Mouse (Mus musculus) CH12.LX (cell line): Measurements from ENCODE around the gene Mff. TPM values are rescaled to one million over a fixed set of nuclear protein-coding genes. Genes with fewer than 3 reads are reported as not detected.

Experiments
- DNase-seq: peaks from one replicate; pipeline ENCODE4 v3.0.0-alpha.2; 2013; ENCODE audit errors: extremely low read depth
- H3K27ac ChIP-seq: 2 replicates; pipeline ENCODE4 v1.5.1; 2012; ENCODE audit warnings: low read depth, mild to moderate bottlenecking, control low read depth, moderate library complexity; ENCODE audit not compliant: insufficient read depth
- H3K27me3 ChIP-seq: replicated peaks from 2 replicates; pipeline ENCODE3; 2012; ENCODE audit warnings: inconsistent platforms
- H3K36me3 ChIP-seq, 2 experiments: replicated peaks in 1 of 2; 2 replicates each; pipeline versions ENCODE3 to v1.6.1; 2012; ENCODE audit warnings: inconsistent platforms in 1 of 2, low read length in 1 of 2, mild to moderate bottlenecking in 1 of 2, mixed read lengths in 1 of 2, moderate library complexity in 1 of 2; ENCODE audit not compliant: control insufficient read depth in 1 of 2, insufficient read depth in 1 of 2
- H3K4me1 ChIP-seq, 2 experiments: 2 replicates each; pipeline ENCODE4 v1.6.1; 2012; ENCODE audit warnings: inconsistent platforms in 1 of 2, moderate library complexity in 1 of 2; ENCODE audit not compliant: insufficient read depth in 2 of 2, control insufficient read depth in 1 of 2
- H3K4me2 ChIP-seq: 2 replicates; pipeline ENCODE4 v1.6.1; 2012; ENCODE audit warnings: low read depth, mild to moderate bottlenecking, control low read depth; ENCODE audit not compliant: poor library complexity, insufficient read depth, severe bottlenecking
- H3K4me3 ChIP-seq, 3 experiments: fragments of 150-350 bp in 1 of 3; sonication (generic) in 1 of 3; replicated peaks in 1 of 3; 2 replicates each; pipeline versions ENCODE3 to v1.5.1; 2011 to 2012; ENCODE audit warnings: low read depth in 2 of 3, low read length in 2 of 3, mild to moderate bottlenecking in 2 of 3, moderate library complexity in 2 of 3, control low read depth in 1 of 3, improper control_type of control experiment in 1 of 3, inconsistent platforms in 1 of 3, mixed read lengths in 1 of 3; ENCODE audit not compliant: poor library complexity in 1 of 3
- H3K79me2 ChIP-seq: replicated peaks from 2 replicates; pipeline ENCODE4 v1.6.1; 2012; ENCODE audit warnings: mild to moderate bottlenecking, moderate library complexity; ENCODE audit not compliant: control insufficient read depth, poor library complexity, insufficient read depth, severe bottlenecking; ENCODE audit errors: extremely low read depth
- H3K9ac ChIP-seq: 2 replicates; pipeline ENCODE4 v1.6.1; 2012; ENCODE audit warnings: low read depth, mild to moderate bottlenecking, control low read depth, moderate library complexity; ENCODE audit not compliant: insufficient read depth
- H3K9me3 ChIP-seq: replicated peaks from 2 replicates; pipeline ENCODE3; 2012; ENCODE audit warnings: low read length, inconsistent platforms, mixed read lengths
- BHLHE40 ChIP-seq: IDR thresholded peaks from 2 replicates; pipeline ENCODE4 v1.6.1; 2011; ENCODE audit warnings: mild to moderate bottlenecking, low read depth, low read length, improper control_type of control experiment
- ELF1 ChIP-seq: IDR thresholded peaks from 2 replicates; pipeline ENCODE4 v1.6.1; 2014; ENCODE audit warnings: low read depth, mild to moderate bottlenecking, inconsistent platforms, low read length, improper control_type of control experiment
- ETS1 ChIP-seq: conservative IDR thresholded peaks from 2 replicates; pipeline ENCODE4 v1.6.1; 2012; ENCODE audit warnings: low read depth, mild to moderate bottlenecking, inconsistent platforms, low read length, improper control_type of control experiment, moderate library complexity
- GABPA ChIP-seq: IDR thresholded peaks from 2 replicates; pipeline ENCODE4 v1.6.1; 2012; ENCODE audit warnings: low read depth, low read length, improper control_type of control experiment, inconsistent platforms; ENCODE audit not compliant: insufficient replicate concordance
- IRF4 ChIP-seq: IDR thresholded peaks from 2 replicates; pipeline ENCODE4 v1.6.1; 2014; ENCODE audit warnings: low read depth, mild to moderate bottlenecking, inconsistent platforms, low read length, improper control_type of control experiment
- KAT2A ChIP-seq: IDR thresholded peaks from 2 replicates; pipeline ENCODE4 v1.6.1; 2012; ENCODE audit warnings: low read length, improper control_type of control experiment, inconsistent platforms; ENCODE audit not compliant: insufficient replicate concordance
- MAX ChIP-seq: IDR thresholded peaks from 2 replicates; pipeline ENCODE4 v1.6.1; 2011; ENCODE audit warnings: low read length, improper control_type of control experiment
- MYC ChIP-seq: IDR thresholded peaks from 2 replicates; pipeline ENCODE4 v1.6.1; 2011; ENCODE audit warnings: low read depth, mild to moderate bottlenecking, improper control_type of control experiment, low read length
- NELFE ChIP-seq: IDR thresholded peaks from 2 replicates; pipeline ENCODE4 v1.6.1; 2011; ENCODE audit warnings: low read depth, low read length, improper control_type of control experiment
- NRF1 ChIP-seq: IDR thresholded peaks from 2 replicates; pipeline ENCODE4 v1.6.1; 2014; ENCODE audit warnings: low read depth, mild to moderate bottlenecking, inconsistent platforms, low read length, improper control_type of control experiment, moderate library complexity
- POLR2AphosphoS2 ChIP-seq: IDR thresholded peaks from 2 replicates; pipeline ENCODE4 v1.6.1; 2011; ENCODE audit warnings: low read depth, low read length, improper control_type of control experiment
- RAD21 ChIP-seq: IDR thresholded peaks from 2 replicates; pipeline ENCODE4 v1.6.1; 2011; ENCODE audit warnings: low read depth, mild to moderate bottlenecking, low read length, improper control_type of control experiment, moderate library complexity
- SIN3A ChIP-seq: IDR thresholded peaks from 2 replicates; pipeline ENCODE4 v1.6.1; 2012; ENCODE audit warnings: low read length, improper control_type of control experiment, inconsistent platforms
- SMC3 ChIP-seq: IDR thresholded peaks from 2 replicates; pipeline ENCODE4 v1.6.1; 2011; ENCODE audit warnings: low read depth, low read length, improper control_type of control experiment
- TCF12 ChIP-seq: IDR thresholded peaks from 2 replicates; pipeline ENCODE4 v1.6.1; 2014; ENCODE audit warnings: low read depth, mild to moderate bottlenecking, inconsistent platforms, low read length, improper control_type of control experiment
- UBTF ChIP-seq: IDR thresholded peaks from 2 replicates; pipeline ENCODE4 v1.6.1; 2012; ENCODE audit warnings: low read depth, mild to moderate bottlenecking, inconsistent platforms, low read length, improper control_type of control experiment, moderate library complexity
- ZC3H11A ChIP-seq: IDR thresholded peaks from 2 replicates; pipeline ENCODE4 v1.6.1; 2012; ENCODE audit warnings: low read depth, mild to moderate bottlenecking, inconsistent platforms, low read length, improper control_type of control experiment
- ZKSCAN1 ChIP-seq: IDR thresholded peaks from 2 replicates; pipeline ENCODE4 v1.6.1; 2012; ENCODE audit warnings: low read depth, inconsistent platforms, low read length, improper control_type of control experiment, borderline replicate concordance
- ZMIZ1 ChIP-seq: IDR thresholded peaks from 2 replicates; pipeline ENCODE4 v1.6.1; 2012; ENCODE audit warnings: low read depth, mild to moderate bottlenecking, inconsistent platforms, low read length, improper control_type of control experiment
- ZNF384 ChIP-seq: IDR thresholded peaks from 2 replicates; pipeline ENCODE4 v1.6.1; 2012; ENCODE audit warnings: low read depth, low read length, improper control_type of control experiment, inconsistent platforms
- dilution Hi-C: fragments of 300-500 bp; cut with MboI; formaldehyde crosslinking; loops from 2 replicates; pipeline ENCODE4 v1.14.3; 2020; ENCODE audit warnings: low sequenced_read_pairs; ENCODE audit not compliant: extremely low pct_unique_long_range_greater_than_20kb, extremely low pct_ligation_motif_present
- in situ Hi-C: fragments of 300-500 bp; cut with MboI; formaldehyde crosslinking; loops from 3 replicates; pipeline ENCODE4 v1.14.3; 2019; ENCODE audit warnings: low sequenced_read_pairs, low pct_ligation_motif_present, low pct_unique_long_range_greater_than_20kb, mixed read lengths
- polyA plus RNA-seq: library from polyadenylated mRNA; unstranded; fragments of >175 nt; gene quantifications from 2 replicates; pipeline ENCODE4 v1.2.1, GENCODE M21; 2012; ENCODE audit warnings: low read depth; ENCODE audit not compliant: insufficient read length
- total RNA-seq, 2 experiments: library from RNA; depleted of rRNA; stranded (reverse); fragments of 300-350 nt in 1 of 2; fragments of >200 nt in 1 of 2; gene quantifications; 2 replicates each; pipeline ENCODE4 v1.2.3; 2012 to 2014

The Mff gene
- total and polyA plus RNA-seq, 3 experiments, result 90.7 to 232 (median 169) TPM

DNA sequence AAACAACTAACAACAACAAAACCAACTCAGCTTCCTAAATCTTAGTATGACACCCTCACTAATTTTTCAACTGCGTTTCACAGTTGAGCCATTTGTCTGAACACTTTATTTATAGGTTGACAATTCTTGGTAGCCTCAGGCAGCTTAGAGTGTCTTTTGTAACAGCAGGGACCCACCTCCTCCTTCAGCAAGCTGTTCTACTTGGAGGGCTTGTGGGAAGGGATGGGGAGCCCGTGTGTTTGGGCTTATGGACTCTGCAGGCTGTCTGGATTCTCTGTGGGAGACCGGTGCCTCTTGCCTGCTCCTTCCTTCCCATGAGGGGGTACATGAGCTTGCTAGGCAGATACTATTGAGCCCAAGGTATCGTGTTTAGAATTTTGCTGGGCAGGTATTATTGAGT, 69.3 kb downstream of the Mff start:
- dilution Hi-C loops, result no loop called here
- H3K36me3 ChIP-seq, result no peaks in the 10 kb centered on the region
- no peak overlapping the region for H3K4me3 ChIP-seq
- no peak overlapping the region for H3K27ac ChIP-seq
- H3K9ac ChIP-seq, result no peak overlapping the region
- DNase-seq, result no peak
- in situ Hi-C loops, result loop anchor here (25.0 kb wide), 1 partner anchor 393 kb away; no protein-coding TSS in a partner anchor
- H3K79me2 ChIP-seq, result no peaks in the 10 kb centered on the region
- no peaks in the 10 kb centered on the region for H3K9me3 ChIP-seq
- no peaks in the 10 kb centered on the region for H3K27me3 ChIP-seq
- peaks cover 0 to 9% of the 10 kb centered on the region in 2 experiments; a peak in 2 of 4 replicates for H3K4me1 ChIP-seq
- no peak overlapping the region for H3K4me2 ChIP-seq
- TF ChIP-seq SMC3 (no peak), UBTF (no peak), BHLHE40 (no peak)

DNA sequence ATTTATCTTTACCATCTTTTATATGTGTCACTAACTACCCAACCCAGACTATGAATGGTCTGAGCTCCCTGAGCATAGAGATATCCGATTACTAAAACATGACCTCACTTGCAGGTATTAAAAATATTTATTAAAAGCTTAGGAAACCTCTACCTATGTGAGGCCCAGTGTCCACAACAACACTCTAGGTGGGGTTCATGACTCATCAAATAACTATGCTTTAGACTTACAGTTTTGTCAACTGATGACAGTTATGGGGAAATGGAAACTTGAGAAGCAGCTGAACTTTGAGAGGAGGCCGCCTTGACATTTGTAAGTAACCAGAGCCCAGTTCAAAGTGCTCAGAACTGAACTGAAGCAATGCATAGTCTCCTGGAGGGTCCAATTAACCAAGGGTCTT, 70.5 kb downstream of the Mff start:
- H3K27ac ChIP-seq, result no peak overlapping the region
- no peak for DNase-seq
- no peaks in the 10 kb centered on the region for H3K36me3 ChIP-seq
- no peak overlapping the region for H3K4me2 ChIP-seq
- in situ Hi-C loops (loop anchor here (25.0 kb wide), 1 partner anchor 392 kb away; no protein-coding TSS in a partner anchor), dilution Hi-C loops (no loop called here)
- TF ChIP-seq MYC, result no peak
- no peak for TF ChIP-seq ZC3H11A
- TF ChIP-seq ETS1, result no peak
- TF ChIP-seq BHLHE40, result no peak
- TF ChIP-seq NELFE, result no peak
- TF ChIP-seq SIN3A, result no peak
- no peak for TF ChIP-seq TCF12
- no peak for TF ChIP-seq IRF4
- no peak; the same call in 1 of the 2 replicates for TF ChIP-seq RAD21
- H3K79me2 ChIP-seq, result no peaks in the 10 kb centered on the region
- no peaks in the 10 kb centered on the region for H3K9me3 ChIP-seq
- H3K27me3 ChIP-seq, result no peaks in the 10 kb centered on the region
- peaks cover 0 to 9% of the 10 kb centered on the region in 2 experiments; a peak in 2 of 4 replicates for H3K4me1 ChIP-seq
- H3K4me3 ChIP-seq, result no peak overlapping the region
- H3K9ac ChIP-seq, result no peak overlapping the region

DNA sequence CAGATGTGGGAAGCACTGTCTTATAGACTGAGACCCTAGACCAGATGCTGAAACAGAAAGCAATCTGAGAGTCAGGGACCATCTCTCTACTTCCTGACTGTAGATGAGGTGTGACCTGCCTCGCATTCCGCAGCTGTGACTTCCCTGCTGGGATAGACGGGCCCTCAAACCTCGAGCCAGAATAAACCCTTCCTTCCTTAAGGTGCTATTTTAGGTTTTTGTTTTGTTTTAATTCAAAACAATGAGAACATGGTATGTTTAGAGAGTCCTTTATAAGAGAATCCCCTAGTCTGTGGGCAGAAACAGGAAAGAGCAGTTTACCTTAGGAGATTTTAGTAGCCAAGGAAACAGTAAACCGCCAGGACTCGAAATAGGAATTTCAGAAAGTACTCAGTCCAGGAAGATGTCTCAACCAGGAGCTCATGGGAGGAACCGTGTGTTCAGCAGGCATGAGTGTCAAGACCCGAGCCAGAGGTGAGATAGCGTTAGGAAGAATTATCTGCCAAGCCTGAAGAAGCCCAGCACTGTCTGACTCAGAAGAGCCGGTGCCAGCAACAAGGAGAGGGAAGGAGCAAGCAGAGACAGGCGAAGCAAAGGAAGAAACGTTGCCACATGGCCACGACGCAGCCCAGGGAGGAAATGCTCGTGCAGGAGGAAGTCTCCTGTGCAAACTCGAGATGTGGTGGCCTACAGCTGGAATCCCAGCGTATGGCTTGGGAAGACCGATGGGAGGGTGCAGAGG, 71.2 kb downstream of the Mff start:
- Histone ChIP-seq H3K27me3 (no peaks in the 10 kb centered on the region), H3K36me3 (no peaks in the 10 kb centered on the region), H3K9ac (no peak overlapping the region), H3K27ac (no peak overlapping the region), H3K4me2 (no peak overlapping the region)
- dilution Hi-C loops, result no loop called here
- in situ Hi-C loops, result loop anchor here (25.0 kb wide), 1 partner anchor 391 kb away; no protein-coding TSS in a partner anchor
- no peak for TF ChIP-seq NRF1
- TF ChIP-seq POLR2AphosphoS2, result no peak
- TF ChIP-seq ZKSCAN1, result no peak
- no peak for TF ChIP-seq ZMIZ1
- 0 out of 2 replicates have a peak, but pooled peaks have one; percentile 11 for TF ChIP-seq MAX
- TF ChIP-seq IRF4, result no peak
- TF ChIP-seq ZC3H11A, result no peak
- TF ChIP-seq SIN3A, result no peak
- no peak for TF ChIP-seq ZNF384
- no peak for TF ChIP-seq GABPA
- TF ChIP-seq KAT2A, result no peak
- TF ChIP-seq ELF1, result 0 out of 2 replicates have a peak, but pooled peaks have one; percentile 5
- TF ChIP-seq, all 38 proteins: peak for 2
- H3K79me2 ChIP-seq, result no peaks in the 10 kb centered on the region
- H3K4me3 ChIP-seq, result no peak overlapping the region
- H3K9me3 ChIP-seq, result no peaks in the 10 kb centered on the region
- H3K4me1 ChIP-seq, result peaks cover 0 to 9% of the 10 kb centered on the region in 2 experiments; a peak in 2 of 4 replicates
- no peak for DNase-seq
